Mouse (Mus musculus) forebrain, embryonic 16.5 days (tissue): ENCODE measurements around the gene Ugt1a5. TPM values are rescaled to one million over a fixed set of nuclear protein-coding genes. Genes with fewer than 3 reads are reported as not detected.

ENCODE experiments used
- ATAC-seq: fragments of 200-750 bp; cut with Nextera tagmentation; 2 replicates; pipeline ENCODE4 v1.8.0; 2017; ENCODE audit warnings: mild to moderate bottlenecking, moderate library complexity
- H3K27ac ChIP-seq: fragments of 300-500 bp; sonication (generic); 2 replicates; pipeline ENCODE4 v1.5.1; 2014; ENCODE audit warnings: low read length, control low read depth
- H3K27me3 ChIP-seq: fragments of 300-500 bp; sonication (generic); replicated peaks from 2 replicates; pipeline ENCODE4 v1.6.1; 2014; ENCODE audit warnings: low read length; ENCODE audit not compliant: control insufficient read depth, insufficient read depth
- H3K36me3 ChIP-seq: fragments of 300-500 bp; sonication (generic); 2 replicates; pipeline ENCODE4 v1.6.1; 2014; ENCODE audit not compliant: control insufficient read depth, insufficient read depth
- H3K4me1 ChIP-seq: fragments of 300-500 bp; sonication (generic); replicated peaks from 2 replicates; pipeline ENCODE4 v1.6.1; 2014; ENCODE audit warnings: low read length; ENCODE audit not compliant: control insufficient read depth, insufficient read depth
- H3K4me2 ChIP-seq: fragments of 300-500 bp; sonication (generic); 2 replicates; pipeline ENCODE4 v1.6.1; 2014; ENCODE audit warnings: mild to moderate bottlenecking, low read length, control low read depth
- H3K4me3 ChIP-seq: fragments of 300-500 bp; sonication (generic); replicated peaks from 2 replicates; pipeline ENCODE4 v1.5.1; 2014; ENCODE audit warnings: mild to moderate bottlenecking, low read length, control low read depth
- H3K9ac ChIP-seq: fragments of 300-500 bp; sonication (generic); replicated peaks from 2 replicates; pipeline ENCODE4 v1.6.1; 2014; ENCODE audit warnings: low read depth, low read length, control low read depth
- H3K9me3 ChIP-seq: fragments of 300-500 bp; sonication (generic); 2 replicates; pipeline ENCODE4 v1.6.1; 2016; ENCODE audit warnings: low read length; ENCODE audit not compliant: control insufficient read depth
- WGBS: fragments of 180-500 bp; shearing (Covaris S2); extraction: QIAGEN DNeasy Blood & Tissue Kit; methylation state at CpG from one replicate; pipeline ENCODE4 v1.1.7; 2014; 5-methylcytosine and 5-hydroxymethylcytosine counted together
- polyA plus RNA-seq: library from polyadenylated mRNA; unstranded; fragments of >200 nt; fragmentation: Nextera tagmentation; extraction: Ambion mirVana; gene quantifications from 2 replicates; pipeline ENCODE4 v1.2.1, GENCODE M21; 2015

Ugt1a5 gene
- polyA plus RNA-seq, 1 experiment from 2014 or later = not detected

DNA sequence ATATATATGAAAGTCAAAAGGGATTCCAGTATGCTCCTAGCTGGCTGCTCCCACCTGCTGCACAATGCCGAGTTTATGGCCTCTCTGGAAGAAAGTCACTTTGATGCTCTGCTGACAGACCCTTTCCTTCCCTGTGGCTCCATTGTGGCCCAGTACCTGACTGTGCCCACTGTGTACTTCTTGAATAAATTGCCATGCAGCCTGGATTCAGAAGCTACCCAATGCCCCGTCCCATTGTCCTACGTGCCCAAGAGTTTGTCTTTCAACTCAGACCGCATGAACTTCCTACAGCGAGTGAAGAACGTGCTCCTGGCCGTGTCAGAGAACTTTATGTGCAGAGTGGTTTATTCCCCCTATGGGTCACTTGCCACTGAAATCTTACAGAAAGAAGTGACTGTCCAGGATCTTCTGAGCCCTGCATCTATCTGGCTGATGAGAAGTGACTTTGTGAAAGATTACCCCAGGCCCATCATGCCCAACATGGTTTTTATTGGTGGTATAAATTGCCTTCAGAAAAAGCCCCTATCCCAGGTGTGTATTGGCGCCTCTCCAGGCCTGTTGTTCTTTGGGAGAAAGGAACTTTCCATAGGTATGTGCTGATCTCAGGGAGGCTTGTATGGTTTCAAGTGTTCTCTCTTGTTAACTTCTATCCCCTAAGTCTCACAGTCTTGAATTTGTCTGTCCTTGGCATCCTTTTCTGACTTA lies 46.7 kb downstream of the Ugt1a5 start:
- H3K4me2 ChIP-seq = no peak overlapping the region
- no peak overlapping the region for H3K27ac ChIP-seq
- 64% methylated on average over 8 of the region's 8 CpGs for WGBS
- H3K9me3 ChIP-seq = peaks cover 58% of the 10 kb centered on the region
- no peak overlapping the region for H3K9ac ChIP-seq
- peak; percentile 40; the same call in 1 of the 2 replicates for ATAC-seq
- H3K36me3 ChIP-seq = no peaks in the 10 kb centered on the region
- no peaks in the 10 kb centered on the region for H3K27me3 ChIP-seq
- no peaks in the 10 kb centered on the region for H3K4me1 ChIP-seq
- no peak overlapping the region for H3K4me3 ChIP-seq

DNA sequence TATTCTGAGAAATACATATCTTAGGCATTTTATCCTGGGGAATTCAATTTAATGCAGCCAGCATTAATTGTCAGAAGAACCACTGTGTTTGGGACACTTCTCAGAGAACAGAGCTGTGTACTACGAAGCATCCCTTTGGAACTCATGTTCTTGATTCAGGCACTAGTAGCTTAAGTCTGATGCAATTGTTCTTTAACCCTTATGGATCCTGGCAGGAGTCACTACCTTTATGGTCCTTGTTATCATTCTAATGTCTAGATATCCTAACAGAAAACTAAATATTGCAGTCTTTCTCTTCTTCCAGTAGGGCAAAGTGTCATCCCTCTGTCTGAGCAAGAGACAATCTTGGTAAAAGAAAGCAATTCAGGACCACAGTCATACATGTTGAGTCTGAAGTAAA lies 47.2 kb downstream of the Ugt1a5 start:
- WGBS = 79% methylated on average over 1 of the region's 1 CpGs
- Histone ChIP-seq H3K4me2 (no peak overlapping the region), H3K27me3 (no peaks in the 10 kb centered on the region), H3K27ac (no peak overlapping the region), H3K4me3 (no peak overlapping the region), H3K36me3 (no peaks in the 10 kb centered on the region), H3K9me3 (peaks cover 60% of the 10 kb centered on the region), H3K9ac (no peak overlapping the region), H3K4me1 (no peaks in the 10 kb centered on the region)
- no peak for ATAC-seq

DNA sequence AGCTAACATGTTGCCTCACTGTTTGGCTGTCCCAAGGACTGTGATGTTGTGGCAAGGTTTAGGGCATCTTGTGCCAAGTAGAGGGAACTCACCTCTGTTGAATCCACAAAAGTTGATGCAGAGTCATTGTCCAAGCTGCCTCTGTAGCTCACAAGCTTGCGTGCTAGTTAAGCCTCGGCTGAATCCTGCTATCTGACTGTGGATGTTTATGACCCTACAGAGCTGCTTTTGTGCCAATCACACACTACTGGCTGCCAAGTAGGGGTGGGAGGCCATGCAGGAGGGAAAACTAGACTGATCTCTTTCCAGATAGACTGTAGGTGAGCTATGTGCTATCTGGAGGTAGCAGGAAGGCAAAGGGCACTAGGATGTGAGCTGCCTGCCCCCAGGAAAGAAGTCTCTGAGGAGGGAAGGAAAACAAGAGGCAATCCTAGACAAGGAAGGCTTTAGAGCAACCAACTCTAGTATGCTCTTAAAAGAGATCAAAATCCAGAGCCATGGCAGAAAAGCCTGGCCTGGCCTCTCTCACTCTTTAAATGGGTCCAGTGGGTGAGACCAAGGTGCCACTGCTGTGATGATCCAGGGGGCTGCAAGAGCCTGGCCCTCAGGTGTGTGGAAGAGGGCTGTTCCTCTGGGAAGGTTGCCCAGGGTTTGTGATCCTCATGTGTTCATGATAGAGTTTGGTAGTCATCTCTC lies 48.1 kb downstream of the Ugt1a5 start:
- WGBS = 82% methylated on average over 2 of the region's 2 CpGs
- no peak overlapping the region for H3K9ac ChIP-seq
- peaks cover 60% of the 10 kb centered on the region for H3K9me3 ChIP-seq
- no peak overlapping the region for H3K4me3 ChIP-seq
- H3K27me3 ChIP-seq = no peaks in the 10 kb centered on the region
- H3K4me2 ChIP-seq = no peak overlapping the region
- no peaks in the 10 kb centered on the region for H3K4me1 ChIP-seq
- no peaks in the 10 kb centered on the region for H3K36me3 ChIP-seq
- no peak overlapping the region for H3K27ac ChIP-seq
- 0 out of 2 replicates have a peak, but pooled peaks have one; percentile 25 for ATAC-seq

DNA sequence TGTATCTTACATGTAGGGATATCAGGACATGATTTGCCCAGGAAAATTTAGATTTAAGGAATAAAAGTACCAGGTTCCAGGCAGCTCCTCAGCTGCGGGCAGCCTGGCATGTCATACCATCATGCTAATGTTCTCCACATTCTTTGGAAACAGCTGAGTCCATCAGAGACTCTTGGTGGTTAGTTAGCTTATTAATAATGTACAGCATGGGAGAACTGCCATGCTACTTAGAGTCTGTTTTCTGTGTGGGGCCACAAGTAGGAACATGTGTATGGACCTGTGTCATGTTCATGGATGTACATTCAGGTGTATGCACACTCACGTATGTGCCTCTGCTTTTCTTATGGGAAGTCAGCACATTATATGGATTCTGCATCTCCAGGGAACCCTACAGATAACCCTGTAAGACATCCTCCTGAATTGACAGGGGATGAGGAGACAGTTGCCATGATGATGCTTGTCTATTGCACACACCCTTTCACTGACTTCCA lies 48.7 kb downstream of the Ugt1a5 start:
- H3K4me1 ChIP-seq = no peaks in the 10 kb centered on the region
- no peak overlapping the region for H3K27ac ChIP-seq
- H3K27me3 ChIP-seq = no peaks in the 10 kb centered on the region
- H3K36me3 ChIP-seq = no peaks in the 10 kb centered on the region
- H3K9ac ChIP-seq = no peak overlapping the region
- no peak overlapping the region for H3K4me3 ChIP-seq
- no peak overlapping the region for H3K4me2 ChIP-seq
- no peak for ATAC-seq
- peaks cover 60% of the 10 kb centered on the region for H3K9me3 ChIP-seq
- 82% methylated on average over 2 of the region's 2 CpGs for WGBS

DNA sequence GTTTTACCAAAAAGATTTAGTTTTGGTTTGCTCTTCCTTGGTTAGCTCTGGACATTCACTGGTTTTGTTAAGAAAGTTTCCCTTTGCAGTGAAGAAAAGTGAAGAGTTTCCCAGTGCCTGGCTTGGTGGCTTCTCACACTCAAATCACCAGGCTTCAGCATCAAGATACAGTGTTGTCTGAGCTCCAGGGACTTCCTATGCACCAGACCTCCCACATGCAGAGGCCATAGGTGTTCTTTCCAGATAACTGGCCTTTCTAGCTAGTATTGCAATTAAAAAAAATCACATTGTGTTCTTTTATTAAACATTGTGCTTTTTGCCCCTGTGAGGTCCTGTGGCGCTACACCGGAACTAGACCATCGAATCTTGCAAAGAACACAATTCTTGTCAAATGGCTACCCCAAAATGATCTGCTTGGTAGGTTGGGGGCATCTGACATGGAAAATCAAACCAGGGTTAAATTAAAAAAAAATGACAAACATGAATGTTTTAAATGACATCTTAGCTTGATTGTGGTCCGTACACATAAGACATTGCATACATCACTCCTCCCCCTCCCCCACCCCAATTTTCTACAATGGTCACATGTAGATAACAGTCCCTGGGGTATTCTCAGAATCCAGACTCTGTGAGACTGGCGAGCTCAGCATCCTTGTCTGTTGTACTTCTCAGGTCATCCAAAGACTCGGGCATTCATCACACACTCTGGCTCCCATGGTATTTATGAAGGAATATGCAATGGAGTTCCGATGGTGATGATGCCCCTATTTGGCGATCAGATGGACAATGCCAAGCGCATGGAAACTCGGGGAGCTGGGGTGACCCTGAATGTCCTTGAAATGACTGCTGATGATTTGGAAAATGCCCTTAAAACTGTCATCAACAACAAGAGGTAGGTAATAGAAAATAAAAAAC lies 49.9 kb downstream of the Ugt1a5 start:
- H3K36me3 ChIP-seq = no peaks in the 10 kb centered on the region
- H3K9me3 ChIP-seq = peaks cover 60% of the 10 kb centered on the region

DNA sequence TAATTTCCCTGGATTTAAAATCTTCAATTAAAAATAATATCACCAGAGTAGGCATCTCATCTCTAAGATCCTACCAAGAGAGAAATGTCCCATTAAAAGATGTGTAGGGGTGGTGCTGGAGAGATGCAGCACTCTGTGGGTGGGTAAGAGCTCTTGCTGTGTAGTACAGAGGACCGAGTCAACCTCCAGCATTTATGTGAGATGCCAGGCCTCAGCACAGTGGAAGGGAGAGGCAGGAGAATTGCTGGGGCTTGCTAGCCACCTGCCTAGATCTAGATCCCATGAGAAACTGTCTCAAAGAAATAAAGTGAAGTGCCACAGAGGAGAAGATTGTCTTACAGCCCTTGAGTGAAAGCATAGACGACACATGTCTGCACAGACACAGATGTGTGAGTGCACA lies 50.7 kb downstream of the Ugt1a5 start:
- Histone ChIP-seq H3K4me3 (no peak overlapping the region), H3K27ac (no peak overlapping the region), H3K36me3 (no peaks in the 10 kb centered on the region), H3K9ac (no peak overlapping the region), H3K27me3 (no peaks in the 10 kb centered on the region), H3K4me1 (no peaks in the 10 kb centered on the region), H3K4me2 (no peak overlapping the region), H3K9me3 (peaks cover 57% of the 10 kb centered on the region)
- no peak for ATAC-seq
- WGBS = 54% methylated on average over 2 of the region's 2 CpGs

More for the DNA sequence above, 49.9 kb downstream of the Ugt1a5 start:
- Histone ChIP-seq H3K27ac (no peak overlapping the region), H3K4me3 (no peak overlapping the region), H3K4me2 (no peak overlapping the region), H3K9ac (no peak overlapping the region), H3K4me1 (no peaks in the 10 kb centered on the region), H3K27me3 (no peaks in the 10 kb centered on the region)
- 72% methylated on average over 10 of the region's 10 CpGs for WGBS
- ATAC-seq = no peak

DNA sequence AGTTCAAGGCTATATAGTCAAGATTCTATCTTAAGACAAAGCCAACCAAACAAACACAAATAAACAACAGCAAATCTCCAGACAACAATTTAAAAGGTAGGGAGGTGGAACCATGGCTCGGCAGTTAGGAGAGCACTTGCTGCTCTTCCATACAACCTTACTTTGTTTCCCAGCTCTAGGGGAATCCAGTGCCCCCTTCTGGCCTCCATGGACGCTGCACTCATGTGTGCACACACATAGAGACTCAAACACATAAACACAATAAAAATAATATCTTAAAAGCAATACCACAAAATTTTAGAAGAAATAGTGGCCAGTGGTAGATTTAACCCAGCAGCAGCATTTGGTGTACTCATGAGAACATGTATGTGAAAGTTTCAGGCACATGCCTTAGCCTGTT lies 51.3 kb downstream of the Ugt1a5 start:
- Histone ChIP-seq H3K4me3 (no peak overlapping the region), H3K4me2 (no peak overlapping the region), H3K27ac (no peak overlapping the region), H3K27me3 (no peaks in the 10 kb centered on the region), H3K9ac (no peak overlapping the region), H3K4me1 (no peaks in the 10 kb centered on the region), H3K9me3 (peaks cover 53% of the 10 kb centered on the region), H3K36me3 (no peaks in the 10 kb centered on the region)
- no peak for ATAC-seq
- 67% methylated on average over 2 of the region's 2 CpGs for WGBS

DNA sequence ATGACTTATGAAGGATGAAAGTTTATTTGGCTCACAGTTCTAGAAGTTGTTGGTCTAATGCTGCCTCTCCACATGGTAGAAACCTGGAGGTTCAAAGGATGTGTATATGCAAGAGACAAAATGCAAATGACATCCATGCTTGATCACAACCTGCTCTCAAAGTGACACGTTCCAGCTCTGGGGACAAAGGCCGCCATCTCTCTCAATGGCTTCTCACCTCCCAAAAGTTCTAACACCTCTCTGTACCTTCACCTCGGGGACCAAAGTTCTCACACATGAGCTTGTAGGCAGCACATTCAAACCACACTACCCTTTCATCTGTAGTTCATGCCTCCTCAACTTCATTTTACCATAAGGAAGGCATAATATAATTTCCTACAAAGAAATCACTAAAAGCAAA lies 51.8 kb downstream of the Ugt1a5 start:
- Histone ChIP-seq H3K4me3 (no peak overlapping the region), H3K36me3 (no peaks in the 10 kb centered on the region), H3K4me2 (no peak overlapping the region), H3K27ac (no peak overlapping the region), H3K27me3 (no peaks in the 10 kb centered on the region), H3K4me1 (no peaks in the 10 kb centered on the region), H3K9ac (no peak overlapping the region), H3K9me3 (peaks cover 50% of the 10 kb centered on the region)
- ATAC-seq = no peak
- 39% methylated on average over 3 of the region's 3 CpGs for WGBS

DNA sequence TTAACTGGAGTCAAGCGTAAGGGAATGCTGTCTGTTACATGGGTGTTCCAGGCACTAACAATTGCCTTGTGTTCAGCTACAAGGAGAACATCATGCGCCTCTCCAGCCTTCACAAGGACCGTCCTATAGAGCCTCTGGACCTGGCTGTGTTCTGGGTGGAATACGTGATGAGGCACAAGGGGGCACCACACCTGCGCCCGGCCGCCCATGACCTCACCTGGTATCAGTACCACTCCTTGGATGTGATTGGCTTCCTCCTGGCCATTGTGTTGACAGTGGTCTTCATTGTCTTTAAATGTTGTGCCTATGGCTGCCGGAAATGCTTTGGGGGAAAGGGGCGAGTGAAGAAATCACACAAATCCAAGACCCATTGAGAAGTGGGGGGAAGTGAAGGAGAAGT lies 52.2 kb downstream of the Ugt1a5 start:
- Histone ChIP-seq H3K27ac (no peak overlapping the region), H3K9ac (no peak overlapping the region), H3K4me1 (no peaks in the 10 kb centered on the region), H3K9me3 (peaks cover 45% of the 10 kb centered on the region), H3K27me3 (no peaks in the 10 kb centered on the region), H3K36me3 (no peaks in the 10 kb centered on the region), H3K4me3 (no peak overlapping the region), H3K4me2 (no peak overlapping the region)
- 75% methylated on average over 9 of the region's 9 CpGs for WGBS
- no peak for ATAC-seq
